Mouse (Mus musculus) embryonic facial prominence, embryonic 12.5 days (tissue): ENCODE results near the gene Tmem254b. TPM values are rescaled to one million over a fixed set of nuclear protein-coding genes. Genes with fewer than 3 reads are reported as not detected.
"Not testable (repeated sequence)": the region's sequence is repeated elsewhere in the genome, so short reads cannot be mapped to it uniquely, and the experiment has no call there.

Experiments
- ATAC-seq: fragments of 200-750 bp; cut with Nextera tagmentation; 2 replicates; pipeline ENCODE4 v1.8.0; 2017; ENCODE audit not compliant: insufficient number of reproducible peaks, insufficient read depth, low FRiP score, low TSS enrichment
- H3K27ac ChIP-seq: fragments of 300-500 bp; sonication (generic); 2 replicates; pipeline ENCODE4 v1.5.1; 2016; ENCODE audit warnings: mild to moderate bottlenecking
- H3K27me3 ChIP-seq: fragments of 300-500 bp; sonication (generic); 2 replicates; pipeline ENCODE4 v1.6.1; 2016; ENCODE audit warnings: mild to moderate bottlenecking, moderate library complexity
- H3K36me3 ChIP-seq: fragments of 300-500 bp; sonication (generic); 2 replicates; pipeline ENCODE4 v1.6.1; 2016; ENCODE audit warnings: mild to moderate bottlenecking
- H3K4me1 ChIP-seq: fragments of 300-500 bp; sonication (generic); 2 replicates; pipeline ENCODE4 v1.6.1; 2016
- H3K4me2 ChIP-seq: fragments of 300-500 bp; sonication (generic); replicated peaks from 2 replicates; pipeline ENCODE4 v1.6.1; 2016; ENCODE audit warnings: mild to moderate bottlenecking, moderate library complexity
- H3K4me3 ChIP-seq: fragments of 300-500 bp; sonication (generic); 2 replicates; pipeline ENCODE4 v1.5.1; 2016; ENCODE audit warnings: mild to moderate bottlenecking
- H3K9ac ChIP-seq: fragments of 300-500 bp; sonication (generic); 2 replicates; pipeline ENCODE4 v1.6.1; 2016; ENCODE audit warnings: mild to moderate bottlenecking, moderate library complexity
- H3K9me3 ChIP-seq: fragments of 300-500 bp; sonication (generic); 2 replicates; pipeline ENCODE4 v1.6.1; 2016; ENCODE audit warnings: mild to moderate bottlenecking, moderate library complexity
- WGBS: fragments of 180-500 bp; shearing (Covaris S2); methylation state at CpG from one replicate; pipeline ENCODE4 v1.1.7; 2016; 5-methylcytosine and 5-hydroxymethylcytosine counted together
- polyA plus RNA-seq: library from polyadenylated mRNA; unstranded; fragments of >200 nt; fragmentation: Nextera tagmentation; extraction: Ambion mirVana; gene quantifications from 2 replicates; pipeline ENCODE4 v1.2.1, GENCODE M21; 2016

Gene Tmem254b
- polyA plus RNA-seq, 1 experiment from 2014 or later, result 25.4 TPM

DNA sequence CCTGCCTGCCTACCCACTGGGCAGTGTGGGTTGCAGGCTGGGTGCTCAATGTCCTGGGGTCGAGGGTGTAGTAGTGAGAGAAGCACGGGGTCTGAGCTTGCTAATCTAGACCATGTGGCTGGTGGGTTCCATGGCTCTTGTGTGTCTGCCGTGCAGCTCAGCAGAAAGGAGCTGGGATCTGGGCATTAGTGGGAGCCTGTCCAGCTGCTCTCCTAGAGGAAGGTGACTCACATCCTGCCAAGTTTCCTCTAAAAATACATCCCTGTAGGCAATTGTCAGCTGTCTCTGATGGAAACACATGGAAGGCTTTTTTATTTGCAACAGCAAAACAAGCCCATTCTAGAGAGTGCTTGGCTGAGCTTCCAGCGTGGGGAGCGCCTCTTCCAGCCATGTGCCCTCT is 44.4 kb downstream of the Tmem254b start:
- H3K9me3 ChIP-seq, H3K27me3 ChIP-seq, ATAC-seq, H3K4me2 ChIP-seq, H3K27ac ChIP-seq, H3K9ac ChIP-seq, H3K36me3 ChIP-seq, H3K4me1 ChIP-seq, H3K4me3 ChIP-seq: not testable (repeated sequence)
- no CpG with 5 or more reads among the region's 5 CpGs for WGBS

GRCm38 (mm10) chr14:26161156-26161555 is 45.7 kb downstream of the Tmem254b start:
- not testable (repeated sequence) for H3K27ac ChIP-seq, ATAC-seq, H3K9ac ChIP-seq, H3K4me1 ChIP-seq, H3K27me3 ChIP-seq, H3K4me3 ChIP-seq, H3K4me2 ChIP-seq, H3K36me3 ChIP-seq, H3K9me3 ChIP-seq
- WGBS, result no CpG with 5 or more reads among the region's 9 CpGs

DNA sequence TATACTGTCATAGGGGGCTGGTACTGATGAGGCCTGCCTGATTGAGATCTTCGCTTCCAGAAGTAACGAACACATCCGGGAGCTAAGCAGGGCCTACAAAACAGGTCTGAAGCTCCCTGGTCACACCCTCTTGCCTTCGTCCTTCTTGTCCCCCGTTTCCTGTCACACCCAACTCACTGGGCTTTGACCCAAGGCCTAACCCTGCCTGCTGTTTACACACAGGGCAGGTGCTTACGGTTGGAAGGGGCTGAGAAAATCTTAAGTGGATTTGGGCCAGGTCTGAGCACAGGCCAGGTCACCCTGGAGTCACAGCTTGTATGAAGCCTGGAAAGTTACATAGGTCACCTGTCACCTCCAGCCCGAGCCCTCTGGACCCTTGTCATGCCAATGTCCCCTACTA is 50.8 kb downstream of the Tmem254b start:
- not testable (repeated sequence) for H3K27me3 ChIP-seq, H3K9me3 ChIP-seq, H3K4me3 ChIP-seq, H3K9ac ChIP-seq, H3K4me1 ChIP-seq, ATAC-seq, H3K27ac ChIP-seq, H3K4me2 ChIP-seq, H3K36me3 ChIP-seq
- no CpG with 5 or more reads among the region's 7 CpGs for WGBS

Other genes starting within 250 kb of the Tmem254b start
- gene Duxbl1, start 228.5 kb downstream of the Tmem254b start, polyA plus RNA-seq, result 3.5 and 3.9 TPM in 2 replicates
- gene Gm9780, start 164.3 kb downstream of the Tmem254b start, polyA plus RNA-seq, result 2.7 and 5.9 TPM in 2 replicates
- 26.6 and 29.4 TPM in 2 replicates for gene Tmem254c, start 139.7 kb downstream of the Tmem254b start, polyA plus RNA-seq
- not detected in 2 replicates for gene Cphx2, start 125.5 kb downstream of the Tmem254b start, polyA plus RNA-seq
- not detected in 2 replicates for gene Cphx3, start 124.7 kb downstream of the Tmem254b start, polyA plus RNA-seq
- 3.4 TPM in 1 of 2 replicates, not detected in the other for gene Duxbl2, start 88.7 kb downstream of the Tmem254b start, polyA plus RNA-seq
- 2.3 and 2.8 TPM in 2 replicates for gene Plac9b, start 24.6 kb downstream of the Tmem254b start, polyA plus RNA-seq
- gene Duxbl3, start 50.9 kb upstream of the Tmem254b start, polyA plus RNA-seq, result 1.9 and 3.1 TPM in 2 replicates